Mouse (Mus musculus) cerebellum, adult 11-12 months (tissue): ENCODE measurements around the gene Hoxc5.

ENCODE experiments used
- DNase-seq: peaks from one replicate; pipeline ENCODE4 v3.0.0; 2022

The Hoxc5 gene

GRCm38 (mm10) chr15:103011928-103012486, 44.8 kb downstream of the Hoxc5 start:
- no peak for DNase-seq

GRCm38 (mm10) chr15:103013238-103013984, 46.2 kb downstream of the Hoxc5 start:
- DNase-seq: no peak

GRCm38 (mm10) chr15:103014166-103015008, 47.1 kb downstream of the Hoxc5 start:
- no peak for DNase-seq

GRCm38 (mm10) chr15:103015009-103015399, 47.8 kb downstream of the Hoxc5 start:
- no peak for DNase-seq

- no peak for DNase-seq
These were observed 48.3 kb downstream of the Hoxc5 start for GRCm38 (mm10) chr15:103015406-103016166.

GRCm38 (mm10) chr15:103018636-103019035, 51.4 kb downstream of the Hoxc5 start, which contains the start of gene Hoxc4:
Gene Hoxc4, plus strand, starts transcription at chr15:103018934.
- DNase-seq: no peak

- no peak for DNase-seq
These were observed 53.7 kb downstream of the Hoxc5 start for GRCm38 (mm10) chr15:103020899-103021418.

GRCm38 (mm10) chr15:103021544-103021943, 54.3 kb downstream of the Hoxc5 start:
- DNase-seq: no peak

- no peak for DNase-seq
These were observed 56.9 kb downstream of the Hoxc5 start for GRCm38 (mm10) chr15:103024131-103024530.

- DNase-seq: no peak
These were observed 60.3 kb downstream of the Hoxc5 start for GRCm38 (mm10) chr15:103027266-103028235.

- DNase-seq: no peak
These were observed 61.8 kb downstream of the Hoxc5 start for GRCm38 (mm10) chr15:103028916-103029512.

GRCm38 (mm10) chr15:103030142-103030541, 62.9 kb downstream of the Hoxc5 start:
- DNase-seq: no peak

GRCm38 (mm10) chr15:103032167-103032566, 64.9 kb downstream of the Hoxc5 start:
- no peak for DNase-seq

GRCm38 (mm10) chr15:103032646-103033575, 65.7 kb downstream of the Hoxc5 start:
- no peak for DNase-seq

GRCm38 (mm10) chr15:103034043-103034806, 67.0 kb downstream of the Hoxc5 start:
- DNase-seq: no peak

GRCm38 (mm10) chr15:103034807-103035547, 67.7 kb downstream of the Hoxc5 start:
- no peak for DNase-seq

- DNase-seq: no peak
These were observed 68.3 kb downstream of the Hoxc5 start for GRCm38 (mm10) chr15:103035548-103035881.

- no peak for DNase-seq
These were observed 70.3 kb downstream of the Hoxc5 start for GRCm38 (mm10) chr15:103037579-103037978.
